ENCODE assay signal across 28 mouse cellular contexts in genomic region chr9:61694206-61694605, GRCm38 (mm10).
"Had no signal": no experiment of that assay in that cellular context is flagged by ENCODE, and none has a peak within 500 bp of the region (broad histone marks: within the 10 kb centered on the region; RNA-seq: fewer than 3 reads in every experiment).

No protein-coding gene starts in this region.

- H3K9ac ChIP-seq: heart, embryonic 13.5 days; heart, embryonic 15.5 days; hindbrain, embryonic 12.5 days; hindbrain, embryonic 14.5 days; intestine, embryonic 15.5 days; limb, embryonic 12.5 days; liver, embryonic 13.5 days had no signal

- H3K9me3 ChIP-seq: heart, embryonic 13.5 days; heart, embryonic 15.5 days; hindbrain, embryonic 10.5 days; hindbrain, embryonic 12.5 days; intestine, embryonic 15.5 days; limb, embryonic 10.5 days; limb, embryonic 12.5 days; liver, embryonic 13.5 days had no signal

- H3K4me2 ChIP-seq: heart, embryonic 11.5 days; heart, embryonic 13.5 days; heart, embryonic 15.5 days; hindbrain, embryonic 12.5 days; hindbrain, embryonic 14.5 days; intestine, embryonic 15.5 days; limb, embryonic 12.5 days; liver, embryonic 11.5 days; liver, embryonic 13.5 days had no signal

- H3K4me3 ChIP-seq: gastrocnemius, adult 2 months; heart, adult 2 months; heart, embryonic 13.5 days; heart, embryonic 15.5 days; hindbrain, embryonic 10.5 days; hindbrain, embryonic 12.5 days; intestine, embryonic 15.5 days; layer of hippocampus, adult 2 months; left cerebral cortex, adult 2 months; limb, embryonic 10.5 days; limb, embryonic 12.5 days; liver, embryonic 13.5 days had no signal

- H3K36me3 ChIP-seq: heart, embryonic 13.5 days; heart, embryonic 15.5 days; hindbrain, embryonic 10.5 days; hindbrain, embryonic 12.5 days; intestine, embryonic 15.5 days; limb, embryonic 10.5 days; limb, embryonic 12.5 days; liver, embryonic 13.5 days had no signal

- ATAC-seq: hindbrain, embryonic 16.5 days; inflammation-experienced regulatory T-cells, adult 6 months; intestine, embryonic 15.5 days; intestine, postnatal 0 days had no signal

- DNase-seq: gastrocnemius, adult 2 months; gastrocnemius, postnatal 10 days; gastrocnemius, postnatal 25 days; heart, adult 11 months; heart, adult 2 months; heart, postnatal 4 days; kidney, adult 18-20 months; kidney, adult 8-10 months; kidney, postnatal 10 days; kidney, postnatal 25 days; kidney, postnatal 4 days; liver; liver, embryonic 13.5 days had no signal

- H3K27ac ChIP-seq: gastrocnemius, adult 2 months; heart, adult 2 months; heart, embryonic 13.5 days; heart, embryonic 15.5 days; hindbrain, embryonic 10.5 days; hindbrain, embryonic 12.5 days; hindbrain, embryonic 14.5 days; intestine, embryonic 15.5 days; layer of hippocampus, adult 2 months; left cerebral cortex, adult 2 months; limb, embryonic 10.5 days; limb, embryonic 12.5 days; liver, embryonic 13.5 days had no signal
